Mouse (Mus musculus) inflammation-experienced regulatory T-cells, adult 6 months (primary cell): ENCODE measurements at regions not wholly inside any gene's neighbourhood (a gene's known extent, or its start where the extent isn't known, plus 50 kb on each side); places are given as distances from the start of the nearest gene placed in this dataset.
A peak's percentile ranks its signal among the peaks of the same experiment; 100 is the strongest.

Experiments
- ATAC-seq: one replicate; pipeline ENCODE4 v1.8.0; 2017

- no peak for ATAC-seq
Measured at GRCm38 (mm10) chr1:128824916-128825683, 233.0 kb upstream of the Cxcr4 start.

DNA sequence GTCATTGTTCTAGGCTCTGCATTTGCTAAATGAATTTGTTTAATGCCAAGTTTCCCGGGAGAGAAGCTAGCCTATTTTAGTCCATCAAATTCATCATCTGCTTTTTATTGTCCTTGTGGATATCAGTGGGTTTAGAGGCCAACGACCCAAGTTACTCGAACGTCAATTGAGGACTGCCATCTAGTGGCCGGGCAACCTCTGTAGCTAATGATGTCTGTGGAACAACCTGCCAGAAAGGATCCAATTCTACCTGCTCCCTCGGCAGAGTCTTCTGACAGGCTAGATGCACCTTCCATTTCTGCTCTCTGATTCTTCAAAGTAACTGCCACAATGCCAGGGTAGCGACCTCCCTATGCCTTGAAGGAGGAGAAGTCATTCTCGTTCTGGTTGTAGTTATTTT is 232.1 kb upstream of the Cxcr4 start:
- ATAC-seq = peak; percentile 91

DNA sequence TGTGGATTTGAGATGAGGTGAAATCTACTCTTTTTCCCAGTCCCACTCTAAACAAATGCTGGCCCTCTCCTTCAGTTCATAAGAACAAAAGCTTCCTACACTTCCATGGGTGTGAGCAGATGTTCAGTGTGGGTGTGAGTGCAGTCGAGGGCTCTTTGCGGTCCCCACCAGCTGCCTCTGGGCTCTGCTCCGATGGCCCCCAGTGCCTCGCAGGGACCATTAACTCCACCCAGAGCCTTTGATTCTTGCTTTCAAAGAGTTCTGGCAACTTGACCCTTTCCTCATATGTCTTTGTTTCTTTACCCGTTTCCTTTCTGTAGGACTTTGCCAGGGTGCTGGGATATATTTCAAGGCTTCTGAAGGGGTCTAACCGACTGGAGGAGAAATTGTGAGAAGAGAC is 229.9 kb upstream of the Cxcr4 start:
- no peak for ATAC-seq

DNA sequence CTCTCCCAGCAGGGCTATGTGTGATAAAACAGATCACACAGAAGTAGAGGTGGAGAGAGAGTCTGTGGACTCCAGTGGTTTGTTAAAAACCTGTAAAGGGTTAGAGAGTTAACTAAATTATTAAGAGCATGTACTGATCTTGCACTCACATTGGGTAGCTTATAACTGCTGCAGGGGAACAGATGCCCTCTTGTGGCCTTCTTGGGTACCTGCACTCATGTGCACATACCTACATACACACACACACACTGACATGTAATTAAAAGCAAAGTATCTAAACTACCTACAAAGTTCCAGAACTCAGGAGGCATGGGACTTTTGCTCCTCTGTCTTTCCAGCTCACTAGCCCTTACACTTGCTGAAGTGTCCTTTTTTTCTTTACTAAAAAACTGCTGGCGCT is 228.4 kb upstream of the Cxcr4 start:
- ATAC-seq = no peak

- ATAC-seq = no peak
Measured at GRCm38 (mm10) chr1:128819611-128820010, 227.5 kb upstream of the Cxcr4 start.

DNA sequence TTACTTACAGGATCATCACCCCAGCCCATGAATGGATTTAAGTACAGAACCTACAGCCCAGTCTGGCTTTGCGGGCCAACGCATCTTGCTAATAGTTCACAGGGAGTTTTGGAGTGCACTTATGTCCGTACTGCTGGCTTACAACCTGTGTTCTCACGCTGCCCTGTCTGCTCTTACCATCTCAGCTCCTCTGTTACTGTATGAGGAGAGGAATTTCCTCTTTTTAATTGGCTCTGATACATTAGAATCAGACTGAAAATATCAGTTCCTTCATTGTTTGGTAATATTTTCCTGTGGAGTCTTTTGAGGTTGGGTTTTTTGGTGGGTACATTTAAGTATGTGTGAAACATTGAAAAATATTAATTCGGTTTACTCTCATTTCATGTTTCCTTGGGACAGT is 221.3 kb upstream of the Cxcr4 start:
- ATAC-seq = no peak

DNA sequence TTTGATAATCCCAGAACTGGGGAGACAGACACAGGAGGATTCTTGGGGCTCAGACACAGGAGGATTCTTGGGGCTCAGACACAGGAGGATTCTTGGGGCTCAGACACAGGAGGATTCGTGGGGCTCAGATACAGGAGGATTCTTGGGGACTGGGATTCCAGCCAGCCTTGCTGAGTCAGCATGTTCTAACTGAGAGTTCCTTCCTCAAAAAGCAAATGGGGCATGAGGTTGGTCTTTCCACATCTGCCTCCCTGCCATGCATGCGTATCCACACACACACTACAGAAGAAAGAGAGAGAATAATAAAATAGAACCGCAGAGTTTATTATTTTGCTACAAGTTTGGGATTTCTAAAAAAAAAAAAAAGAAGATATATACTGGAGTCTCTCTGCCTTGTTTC is 218.8 kb upstream of the Cxcr4 start:
- no peak for ATAC-seq

DNA sequence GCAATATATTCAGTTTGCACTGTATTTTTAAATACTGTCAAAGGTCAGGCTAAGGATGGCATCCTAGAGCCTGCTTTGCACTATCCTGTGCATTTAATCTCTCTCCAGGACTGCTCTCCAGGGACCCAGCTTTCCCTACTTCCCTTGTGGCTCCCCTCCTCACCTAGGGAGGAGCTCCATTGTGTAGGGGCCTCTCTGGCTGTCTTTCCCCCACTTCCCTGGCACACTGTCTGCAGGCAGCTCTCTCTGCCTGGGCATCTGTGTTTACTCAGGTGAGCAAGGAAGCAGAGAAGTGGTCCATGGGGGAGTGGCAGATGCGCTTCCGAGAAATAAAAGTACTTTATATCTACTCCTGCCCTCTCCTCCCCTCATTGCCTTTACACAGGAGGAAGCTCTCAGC is 218.0 kb upstream of the Cxcr4 start:
- no peak for ATAC-seq

GRCm38 (mm10) chr1:128809601-128810000 is 217.5 kb upstream of the Cxcr4 start:
- ATAC-seq = no peak

DNA sequence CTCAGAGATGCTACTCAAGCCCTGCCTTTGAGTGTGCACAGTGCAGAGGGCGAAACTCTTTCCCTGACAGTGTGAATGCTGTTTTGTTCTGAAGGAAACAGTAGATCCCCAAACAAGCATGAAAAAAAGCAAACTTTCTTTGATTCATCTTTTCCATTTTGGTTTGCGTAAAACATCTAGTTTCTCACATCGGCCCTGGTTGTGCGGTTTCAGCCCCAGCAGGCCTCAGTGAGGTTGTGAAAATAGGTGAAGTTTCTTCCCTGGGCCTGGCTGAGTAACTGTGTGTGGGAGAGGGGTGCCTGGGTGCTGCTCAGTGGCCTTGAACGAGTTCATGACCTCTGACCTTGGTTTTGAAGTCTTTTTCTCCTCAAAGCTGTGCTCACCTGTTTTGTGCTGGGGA is 216.5 kb upstream of the Cxcr4 start:
- peak; percentile 88 for ATAC-seq

DNA sequence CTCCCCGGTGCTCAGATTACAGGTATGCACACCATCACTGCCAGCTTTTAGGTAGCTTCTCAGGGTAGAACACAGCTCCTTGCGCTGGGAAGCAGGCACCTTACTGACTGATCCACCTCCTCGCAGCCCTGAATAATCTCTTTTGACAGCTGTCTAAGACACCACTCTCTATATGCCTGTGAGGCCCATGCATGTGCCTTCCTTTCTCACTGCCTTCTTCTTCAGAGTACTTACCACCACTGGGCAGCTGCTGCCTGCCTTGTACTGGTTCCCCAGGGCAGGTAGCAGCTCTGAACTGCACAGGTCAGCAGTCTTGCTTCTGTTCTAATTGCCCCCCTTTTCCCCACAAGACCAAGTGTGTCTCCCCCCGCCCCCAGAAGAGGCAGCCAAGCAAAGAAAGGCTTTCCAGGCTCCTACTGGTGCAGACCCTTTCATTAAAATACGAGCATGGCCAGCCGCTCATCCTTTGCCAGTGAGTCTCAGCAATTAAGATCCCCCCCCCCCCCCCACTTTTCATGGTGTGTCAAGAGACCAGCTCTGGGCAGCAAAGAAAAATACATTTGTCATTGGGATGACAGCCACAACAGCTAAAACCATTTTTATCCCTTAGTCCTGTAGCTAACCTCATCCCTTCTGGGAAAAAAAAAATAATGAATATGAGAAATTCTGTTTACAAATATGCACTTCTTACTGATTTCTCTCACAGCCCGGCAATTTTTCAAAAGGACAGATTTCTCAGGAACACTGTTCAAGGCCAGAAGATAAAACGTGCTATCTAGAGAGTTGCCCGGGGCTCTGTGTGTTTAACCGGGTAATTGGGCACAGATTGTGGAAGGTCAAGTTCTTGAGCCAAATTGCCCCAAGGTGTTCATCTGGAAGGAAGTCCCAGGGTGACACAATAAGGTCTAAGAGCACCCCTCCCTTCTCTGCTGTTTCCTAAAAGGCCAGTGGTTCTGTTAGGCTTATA is 213.9 kb upstream of the Cxcr4 start:
- no peak for ATAC-seq

GRCm38 (mm10) chr1:128803433-128804060 is 211.5 kb upstream of the Cxcr4 start:
- ATAC-seq = no peak

- ATAC-seq = no peak
Measured at GRCm38 (mm10) chr1:128803058-128803432, 211.0 kb upstream of the Cxcr4 start.

GRCm38 (mm10) chr1:128798721-128799120 is 206.6 kb upstream of the Cxcr4 start:
- ATAC-seq = no peak

- ATAC-seq = no peak
Measured at GRCm38 (mm10) chr1:128795654-128796053, 203.6 kb upstream of the Cxcr4 start.

DNA sequence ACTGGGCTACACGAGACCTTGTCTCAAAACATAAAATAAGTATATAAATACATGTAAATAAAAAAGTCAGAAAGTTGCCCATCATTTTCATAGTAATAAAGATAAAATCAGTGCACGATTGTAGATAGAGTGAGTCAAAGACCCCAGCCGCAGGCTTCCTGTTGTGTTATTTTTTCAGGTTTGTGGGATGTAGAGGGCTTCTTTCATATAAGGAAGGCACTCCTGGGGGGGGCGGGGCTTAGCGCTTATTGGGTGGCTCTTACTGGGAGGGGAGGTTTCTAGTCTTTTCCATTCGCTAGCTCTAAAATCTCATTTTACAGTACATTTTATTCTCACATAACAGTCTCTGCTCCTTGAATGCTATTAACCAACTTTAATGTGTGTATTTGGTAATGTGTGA is 198.8 kb upstream of the Cxcr4 start:
- ATAC-seq = peak; percentile 60

GRCm38 (mm10) chr1:128789567-128790335 is 197.7 kb upstream of the Cxcr4 start:
- ATAC-seq = no peak

DNA sequence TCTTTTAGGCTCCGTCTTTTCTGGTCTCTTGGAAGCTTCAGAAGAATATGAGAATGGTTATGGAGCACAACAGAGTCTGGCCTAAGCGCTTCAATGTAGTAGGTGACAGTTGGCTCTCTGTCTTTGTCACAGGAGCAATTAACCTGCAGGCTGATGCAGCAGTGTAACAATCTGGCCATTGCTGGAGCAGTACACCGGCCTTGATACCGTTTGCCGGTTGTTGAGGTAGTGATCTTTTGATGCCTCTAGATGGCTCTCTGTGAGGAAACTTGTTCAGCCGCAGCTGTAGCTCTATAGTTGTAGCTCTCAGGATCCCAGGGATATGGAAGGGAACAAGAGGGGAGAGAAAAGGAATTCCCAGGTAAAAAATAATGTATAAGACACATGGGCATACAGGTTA is 196.1 kb upstream of the Cxcr4 start:
- ATAC-seq = no peak

DNA sequence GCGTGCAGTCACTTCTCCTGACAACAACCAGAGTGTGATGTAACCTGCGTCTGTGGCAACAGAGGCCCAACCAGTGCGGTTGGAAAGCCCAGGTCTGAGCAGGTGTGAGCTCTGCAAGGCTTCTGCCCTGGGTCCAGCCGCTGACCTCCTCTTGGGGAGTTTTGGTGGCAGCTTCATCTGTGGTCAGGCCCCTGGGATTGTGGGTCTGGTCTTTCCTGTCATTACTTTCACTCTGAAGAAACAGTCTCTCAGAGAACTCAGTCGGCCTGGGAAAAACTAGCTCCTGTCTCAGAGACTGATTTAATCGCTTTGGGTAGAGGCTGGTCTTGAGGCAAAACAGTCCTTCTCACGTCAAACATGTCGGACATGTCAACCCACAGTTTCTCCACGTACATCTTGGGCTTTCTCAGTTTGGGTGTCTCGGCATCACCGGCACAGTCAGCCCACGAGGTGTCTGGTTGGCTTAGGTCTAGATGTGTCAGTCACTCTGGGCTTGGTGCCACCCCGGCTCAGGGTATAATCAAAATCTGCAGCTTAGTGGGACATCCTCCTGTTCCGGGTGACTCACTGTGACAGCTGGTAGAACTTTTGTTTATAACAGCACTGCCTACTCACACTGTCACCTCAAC is 195.0 kb upstream of the Cxcr4 start:
- peak; percentile 84 for ATAC-seq

DNA sequence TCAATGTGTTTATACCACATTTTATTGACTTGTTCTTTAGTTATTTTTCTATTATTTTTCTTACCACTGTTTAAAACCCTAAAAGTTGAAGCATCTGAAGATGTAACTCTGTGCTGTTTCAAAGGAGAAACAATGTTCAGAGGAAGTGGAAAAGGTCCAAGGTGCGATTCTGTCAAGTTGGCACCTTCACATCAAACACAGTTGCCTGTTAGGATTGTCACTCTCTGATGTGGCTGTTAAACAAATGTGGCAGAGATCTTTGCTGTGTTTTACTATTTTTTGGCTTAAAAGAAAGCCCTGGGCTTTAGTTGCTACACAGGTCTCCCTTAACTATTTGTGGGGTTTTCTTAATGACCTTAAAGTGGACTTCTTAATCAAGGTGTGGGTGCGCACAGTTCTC is 190.2 kb upstream of the Cxcr4 start:
- ATAC-seq = no peak

DNA sequence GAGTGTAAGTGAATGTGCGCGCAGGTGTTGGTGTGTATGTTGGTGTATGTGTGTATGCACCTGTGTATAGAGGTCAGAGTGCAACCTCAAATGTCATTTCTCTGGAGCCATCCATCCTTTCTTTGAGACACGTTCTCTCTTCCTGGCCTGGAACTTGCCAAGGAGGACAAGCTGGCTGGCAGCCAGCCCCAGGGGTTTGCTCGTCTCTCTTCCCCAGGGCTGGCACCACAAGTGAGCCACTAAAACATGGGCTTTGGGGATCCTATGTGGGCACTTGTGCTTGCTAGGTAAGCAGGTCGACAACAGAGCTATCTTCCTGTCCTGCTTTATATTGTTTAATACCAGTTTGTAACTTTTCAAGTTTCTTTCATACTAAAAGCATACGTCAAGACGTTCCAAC is 189.8 kb upstream of the Cxcr4 start:
- no peak for ATAC-seq

- ATAC-seq = no peak
Measured at GRCm38 (mm10) chr1:128781311-128781710, 189.2 kb upstream of the Cxcr4 start.
